Mouse (Mus musculus) CH12.LX (cell line): ENCODE measurements around the gene Cd101.

Source experiments
- CHD2 ChIP-seq: IDR thresholded peaks from 2 replicates; pipeline ENCODE4 v1.6.1; 2011; ENCODE audit warnings: low read length, improper control_type of control experiment
- CTCF ChIP-seq, 2 experiments: IDR thresholded peaks in 1 of 2; conservative IDR thresholded peaks in 1 of 2; 2 replicates each; pipeline ENCODE4 v1.5.1; 2011 to 2012; ENCODE audit warnings: low read depth in 2 of 2, low read length in 2 of 2, improper control_type of control experiment in 1 of 2, inconsistent platforms in 1 of 2, mild to moderate bottlenecking in 1 of 2, moderate library complexity in 1 of 2
- ETS1 ChIP-seq: conservative IDR thresholded peaks from 2 replicates; pipeline ENCODE4 v1.6.1; 2012; ENCODE audit warnings: low read depth, mild to moderate bottlenecking, inconsistent platforms, low read length, improper control_type of control experiment, moderate library complexity
- MYC ChIP-seq: IDR thresholded peaks from 2 replicates; pipeline ENCODE4 v1.6.1; 2011; ENCODE audit warnings: low read depth, mild to moderate bottlenecking, improper control_type of control experiment, low read length
- POLR2A ChIP-seq: IDR thresholded peaks from 2 replicates; pipeline ENCODE4 v1.6.1; 2011; ENCODE audit warnings: low read depth, mild to moderate bottlenecking, improper control_type of control experiment, low read length
- TCF12 ChIP-seq: IDR thresholded peaks from 2 replicates; pipeline ENCODE4 v1.6.1; 2014; ENCODE audit warnings: low read depth, mild to moderate bottlenecking, inconsistent platforms, low read length, improper control_type of control experiment
- USF1 ChIP-seq: IDR thresholded peaks from 2 replicates; pipeline ENCODE4 v1.6.1; 2014; ENCODE audit warnings: low read depth, mild to moderate bottlenecking, inconsistent platforms, low read length, improper control_type of control experiment
- ZC3H11A ChIP-seq: IDR thresholded peaks from 2 replicates; pipeline ENCODE4 v1.6.1; 2012; ENCODE audit warnings: low read depth, mild to moderate bottlenecking, inconsistent platforms, low read length, improper control_type of control experiment
- ZKSCAN1 ChIP-seq: IDR thresholded peaks from 2 replicates; pipeline ENCODE4 v1.6.1; 2012; ENCODE audit warnings: low read depth, inconsistent platforms, low read length, improper control_type of control experiment, borderline replicate concordance

- TF ChIP-seq ZC3H11A (no peak), CTCF (conservative IDR thresholded peaks at IDR 0.05 in 1 of 2, IDR thresholded peaks at IDR 0.05 in 1 of 2; ENCODE audit: low read depth in 2 of 2, low read length in 2 of 2) (no peak), ZKSCAN1 (no peak), ETS1 (no peak), MYC (no peak), TCF12 (no peak), POLR2A (no peak), CHD2 (no peak), USF1 (no peak)
Measured at GRCm38 (mm10) chr3:101011203-101011600, 18.2 kb downstream of the Cd101 start.
